Mouse (Mus musculus): ENCODE data around the gene Hsd17b12. TPM values are rescaled to one million over a fixed set of nuclear protein-coding genes. Genes with fewer than 3 reads are reported as not detected.

The Hsd17b12 gene
- 56.0 TPM for polyA plus RNA-seq (2017; shearing (Covaris generic))

GRCm38 (mm10) chr2:94157592-94158519 lies at the start of gene Hsd17b12:
Gene Hsd17b12, minus strand, starts transcription at chr2:94157964.

GRCm38 (mm10) chr2:94010335-94011291 lies 147.2 kb downstream of the Hsd17b12 start, which contains the start of gene Alkbh3:
Gene Alkbh3, minus strand, starts transcription at chr2:94010807.

DNA sequence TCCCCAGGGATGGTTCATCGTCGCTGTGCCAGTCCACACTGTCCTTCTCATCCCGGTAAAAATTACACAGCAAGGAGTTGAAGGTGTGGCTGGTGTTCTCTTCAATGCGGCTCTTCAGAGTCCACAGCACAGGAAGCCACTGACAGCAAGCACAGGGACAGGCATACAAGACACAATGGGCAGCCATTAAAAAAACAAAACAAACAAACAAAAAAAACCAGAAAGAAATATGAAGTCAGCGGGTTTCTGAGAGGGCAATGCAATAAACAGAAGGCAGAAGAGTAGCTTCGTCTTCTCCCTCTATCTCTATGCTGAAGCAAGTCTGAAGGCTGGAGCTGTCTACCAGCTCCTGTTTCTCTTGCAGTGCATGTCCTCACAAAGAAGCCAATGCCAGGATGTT lies 161.5 kb downstream of the Hsd17b12 start, which contains the start of gene Gm27027:
Gm27027 (minus strand) TSS at position 101 of the 400 bp plus-strand sequence.

Other genes starting within 250 kb of the Hsd17b12 start
- gene Gm13889, start 200.8 kb downstream of the Hsd17b12 start, polyA plus RNA-seq (2017; shearing (Covaris generic)) = not detected
- gene Gm27027, start 161.6 kb downstream of the Hsd17b12 start, polyA plus RNA-seq (2017; shearing (Covaris generic)) = not detected
- 68.8 TPM for gene Alkbh3, start 147.2 kb downstream of the Hsd17b12 start, polyA plus RNA-seq (2017; shearing (Covaris generic))
- gene Ttc17, start 248.7 kb upstream of the Hsd17b12 start, polyA plus RNA-seq (2017; shearing (Covaris generic)) = 55.5 TPM